Mouse (Mus musculus) natural killer cell, adult 2 months (primary cell): Measurements from ENCODE around the gene Aasdh.

Experiments
- DNase-seq, 2 experiments: peaks; one replicate each; pipeline ENCODE4 v3.0.0; 2022; ENCODE audit warnings: low spot score in 2 of 2

Aasdh gene

DNA sequence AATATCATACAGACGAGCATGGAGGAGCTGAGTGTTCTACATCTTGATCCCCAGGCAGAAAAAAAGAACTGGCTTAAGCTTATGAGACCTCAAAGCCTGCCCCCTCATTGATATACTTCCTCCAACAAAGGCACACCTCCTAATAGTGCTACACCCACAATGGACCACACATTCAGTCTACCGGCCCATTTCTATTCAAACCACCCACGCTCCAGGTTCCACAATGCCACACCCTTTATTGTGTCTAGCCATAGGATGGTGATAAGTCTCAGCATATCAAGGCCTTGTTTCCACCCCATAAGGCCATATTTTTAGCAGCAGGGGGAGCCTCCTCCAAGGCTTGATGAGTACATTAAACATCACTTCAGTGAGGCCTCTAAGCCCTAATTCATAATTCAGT is 5.5 kb upstream of the Aasdh start:
- no peak for DNase-seq

GRCm38 (mm10) chr5:76906155-76906499 is 813 bp upstream of the Aasdh start:
- DNase-seq, result no peak

DNA sequence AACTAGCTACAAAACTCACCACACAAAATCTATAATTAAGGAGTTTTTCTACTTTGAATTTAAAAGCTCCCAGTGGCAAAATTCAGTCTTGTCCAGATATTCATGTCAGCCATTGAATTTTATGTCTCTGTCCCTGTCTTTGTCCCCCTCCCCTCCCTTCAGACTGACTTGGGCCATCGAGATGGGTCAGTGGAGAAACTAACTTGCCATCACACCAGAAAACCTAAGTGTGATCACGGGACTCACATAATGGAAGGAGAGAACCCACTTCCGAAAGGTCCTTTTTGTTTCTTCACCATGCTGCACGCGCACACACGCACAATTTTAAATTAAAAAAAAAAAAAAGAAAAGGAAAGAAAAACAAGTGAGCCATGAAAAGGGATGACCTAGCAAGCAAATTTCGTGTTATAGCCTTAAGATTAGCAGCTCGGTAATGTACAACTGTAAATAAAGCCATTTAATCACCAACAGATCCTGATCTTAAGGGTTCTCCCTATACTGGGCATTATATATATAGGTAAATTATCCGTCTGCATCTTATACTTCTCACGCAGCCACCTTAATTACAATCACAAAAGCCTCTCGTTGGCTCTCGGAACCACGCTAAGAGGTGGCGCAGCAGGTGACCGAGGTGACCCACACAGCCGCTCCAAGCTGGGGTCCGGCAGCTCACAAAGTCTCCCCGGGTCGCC is 455 bp downstream of the Aasdh start:
- peak; percentile 14 to 26 for DNase-seq

- DNase-seq, result no peak
Measured at GRCm38 (mm10) chr5:76902131-76902530, 3.2 kb downstream of the Aasdh start.

- DNase-seq, result no peak
Measured at GRCm38 (mm10) chr5:76893084-76893483, 12.2 kb downstream of the Aasdh start.

DNA sequence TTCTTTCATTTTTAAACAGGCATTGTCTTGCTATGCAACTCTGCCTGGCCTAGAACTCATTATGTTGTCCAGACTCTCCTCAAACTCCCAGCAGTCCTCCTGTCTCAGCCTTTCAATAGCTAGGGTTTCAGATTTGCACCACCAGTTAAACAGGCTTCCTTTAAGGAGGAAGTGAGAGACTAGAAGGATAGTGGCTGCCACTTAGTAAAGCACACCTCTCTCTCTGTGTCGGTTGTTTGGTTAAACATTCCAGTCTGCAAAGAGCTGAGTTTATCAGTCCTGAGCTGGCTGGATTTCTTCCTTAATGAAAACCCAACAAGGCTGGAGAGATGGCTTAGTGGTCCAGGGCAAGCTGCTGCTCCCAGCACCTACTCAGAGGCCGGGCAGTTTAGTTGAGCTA is 12.7 kb downstream of the Aasdh start:
- no peak for DNase-seq

DNA sequence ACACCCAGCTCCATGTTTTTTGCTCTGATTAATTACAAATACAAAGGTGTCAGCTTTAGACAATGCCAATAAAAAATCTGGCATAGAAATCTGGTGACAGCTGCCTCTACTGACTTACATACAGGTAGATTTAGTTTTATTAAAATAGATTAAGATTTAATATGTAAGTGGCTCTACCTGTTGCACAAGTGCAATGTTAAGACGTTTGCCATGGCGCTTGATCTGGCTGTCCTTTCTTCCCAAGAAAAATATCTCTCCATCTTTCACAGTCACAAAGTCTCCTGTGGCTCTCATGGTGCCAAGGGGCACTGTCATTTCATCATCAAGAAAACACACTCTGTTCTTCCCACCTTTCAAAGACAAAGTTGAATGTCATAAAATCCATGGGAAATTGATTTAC is 18.3 kb downstream of the Aasdh start:
- DNase-seq, result no peak

- no peak for DNase-seq
Measured at GRCm38 (mm10) chr5:76884107-76884506, 21.2 kb downstream of the Aasdh start.

DNA sequence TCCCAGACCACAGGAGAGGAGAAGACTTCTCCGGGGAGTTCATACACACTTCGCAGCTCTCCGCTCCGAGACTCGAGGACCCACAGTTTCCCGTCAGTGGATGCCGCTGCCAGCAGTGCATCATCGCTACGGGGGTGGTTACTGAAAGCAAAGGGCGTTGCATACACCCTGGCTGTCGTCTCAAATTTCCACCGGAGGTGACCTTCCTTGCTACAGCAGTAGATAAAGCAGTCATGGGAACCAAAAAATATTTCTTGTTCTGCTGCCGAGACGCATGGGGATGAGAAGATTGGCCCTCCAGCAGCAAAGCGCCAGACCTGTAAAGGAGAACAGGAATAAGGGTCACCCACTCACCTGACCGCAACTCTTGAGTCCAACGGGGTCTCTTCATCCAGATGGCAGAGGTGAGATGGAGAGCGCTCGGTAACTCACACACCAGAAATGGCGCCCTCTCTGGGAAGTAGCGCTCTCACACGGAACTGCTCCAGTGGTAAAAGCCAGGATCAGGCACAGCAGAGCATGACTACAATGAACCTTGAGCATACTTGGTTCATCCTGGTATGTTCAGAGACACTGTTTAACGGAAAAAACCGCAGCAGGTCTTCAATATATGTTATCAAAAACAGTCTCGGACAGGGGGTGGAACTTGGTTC is 29.1 kb downstream of the Aasdh start:
- no peak for DNase-seq

DNA sequence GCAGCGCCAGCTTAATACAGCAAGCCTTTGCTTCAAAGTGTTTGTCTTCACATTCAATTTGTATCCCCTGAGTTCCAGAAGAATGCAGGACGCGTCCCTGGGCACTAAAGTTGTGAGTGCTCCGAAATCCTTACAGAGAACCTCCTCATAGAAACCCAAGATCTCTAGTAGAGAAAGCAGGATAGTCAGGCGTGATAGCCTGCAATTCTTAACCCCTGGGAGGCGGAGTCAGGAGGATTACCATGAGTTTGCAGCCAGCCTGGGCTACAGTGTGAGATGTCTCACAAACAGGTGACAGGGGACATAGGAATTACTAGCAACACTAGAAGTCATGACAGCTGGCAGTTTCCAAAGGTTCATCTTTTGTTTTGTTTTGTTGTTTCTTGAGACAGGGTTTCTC is 35.8 kb downstream of the Aasdh start:
- no peak for DNase-seq

- peak; percentile 6 to 22 for DNase-seq
Measured at GRCm38 (mm10) chr5:76868693-76869286, 36.5 kb downstream of the Aasdh start.

DNA sequence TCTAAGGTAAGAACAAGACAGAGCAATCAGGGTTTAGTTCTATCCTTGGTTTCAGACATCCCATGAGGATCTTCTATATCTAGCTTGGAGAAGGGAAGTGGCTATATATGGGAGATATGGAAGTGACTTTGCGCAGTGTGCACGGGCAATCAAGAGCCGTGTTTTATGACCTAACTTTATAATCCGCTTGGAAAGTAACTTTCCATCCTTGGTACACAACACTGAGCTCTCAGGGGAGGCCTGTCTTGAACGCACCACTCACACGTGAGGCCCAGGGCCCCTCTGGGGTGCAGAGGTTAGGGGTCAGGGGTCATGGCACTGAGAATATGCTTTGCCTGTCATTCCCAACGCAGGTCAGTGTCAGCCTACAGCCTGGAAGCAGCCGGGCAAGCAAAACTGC is 38.5 kb downstream of the Aasdh start:
- DNase-seq, result no peak

DNA sequence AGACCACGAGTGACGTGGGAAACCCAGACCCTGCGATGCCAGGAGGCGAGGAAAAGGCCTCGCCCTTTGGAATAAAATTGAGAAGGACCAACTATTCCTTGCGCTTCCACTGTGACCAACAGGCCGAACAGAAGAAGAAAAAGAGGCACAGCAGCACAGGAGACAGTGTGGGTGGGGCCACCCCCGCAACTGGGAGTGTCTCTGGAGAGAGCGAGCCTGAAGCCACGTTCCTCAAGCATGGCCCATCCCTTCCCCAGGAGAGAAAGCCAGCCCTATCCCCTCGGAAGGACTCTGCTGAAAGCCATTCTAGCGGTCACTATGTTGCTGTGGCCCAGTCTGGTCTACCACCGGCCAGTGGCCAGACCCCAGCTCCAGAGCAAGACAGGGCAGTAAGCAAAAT is 46.9 kb downstream of the Aasdh start:
- DNase-seq, result no peak

DNA sequence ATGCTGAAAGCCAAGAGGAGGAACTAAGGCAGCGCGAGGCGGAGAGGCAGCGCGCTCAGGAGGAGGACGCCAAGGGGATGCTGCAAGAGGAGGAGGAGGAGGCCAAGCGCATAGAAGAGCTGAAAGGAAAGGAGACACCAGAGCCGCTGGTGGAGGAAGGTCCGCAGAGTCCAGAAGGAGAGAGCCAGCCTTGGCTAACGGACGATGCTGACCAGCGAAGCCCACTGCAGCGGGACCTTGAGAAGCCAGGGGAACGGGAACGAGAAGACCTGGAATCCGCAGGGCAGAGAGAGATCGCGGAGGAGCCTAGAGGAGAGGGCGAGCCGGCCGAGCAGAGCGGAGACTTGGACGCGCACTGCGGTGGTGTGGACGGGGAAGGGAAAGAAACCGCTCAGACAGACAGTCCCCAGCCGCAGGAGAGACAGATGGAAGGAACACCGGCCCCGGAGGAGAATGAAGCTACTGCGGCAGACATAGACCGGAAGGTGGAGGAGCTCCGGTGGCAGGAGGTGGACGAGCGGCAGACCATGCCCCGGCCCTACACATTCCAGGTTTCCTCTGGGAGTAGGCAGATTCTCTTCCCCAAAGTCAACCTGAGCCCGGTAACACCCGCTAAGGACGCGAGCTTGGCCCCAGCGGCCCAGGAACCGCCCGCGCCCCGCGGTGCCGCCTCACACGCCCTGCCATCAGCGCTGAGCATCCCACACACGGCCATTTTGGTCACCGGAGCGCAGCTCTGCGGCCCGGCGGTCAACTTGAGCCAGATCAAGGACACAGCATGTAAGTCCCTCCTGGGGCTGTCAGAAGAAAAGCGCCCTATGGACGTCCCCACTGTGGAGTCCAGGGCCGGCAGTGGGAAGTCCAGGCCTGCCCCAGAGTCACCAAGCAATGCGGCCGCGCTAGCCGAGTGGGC is 48.0 kb downstream of the Aasdh start:
- DNase-seq, result no peak

GRCm38 (mm10) chr5:76855829-76856600 is 49.3 kb downstream of the Aasdh start:
- no peak for DNase-seq

DNA sequence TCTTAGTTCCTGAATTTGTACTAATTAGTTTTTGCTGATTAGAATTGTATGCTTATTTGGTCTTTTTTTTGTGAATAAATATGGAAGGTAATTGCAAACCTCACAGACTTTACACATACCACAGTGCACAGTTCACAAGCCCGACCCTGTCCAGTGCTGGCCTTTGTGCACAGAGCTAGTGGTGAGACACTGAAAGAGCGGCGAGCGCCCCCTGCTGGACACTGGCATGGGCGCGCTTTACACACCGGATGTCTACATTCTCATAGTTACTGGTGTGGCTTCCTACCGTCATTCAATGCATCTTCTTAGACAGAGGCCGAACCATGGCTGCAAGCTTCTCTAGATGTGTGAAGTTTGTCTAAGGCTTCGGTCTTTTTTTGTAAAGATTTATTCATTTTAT is 51.8 kb downstream of the Aasdh start:
- peak; percentile 61 to 70 for DNase-seq

GRCm38 (mm10) chr5:76851316-76851715 is 54.0 kb downstream of the Aasdh start:
- no peak for DNase-seq

GRCm38 (mm10) chr5:76847106-76847505 is 58.2 kb downstream of the Aasdh start:
- DNase-seq, result no peak

DNA sequence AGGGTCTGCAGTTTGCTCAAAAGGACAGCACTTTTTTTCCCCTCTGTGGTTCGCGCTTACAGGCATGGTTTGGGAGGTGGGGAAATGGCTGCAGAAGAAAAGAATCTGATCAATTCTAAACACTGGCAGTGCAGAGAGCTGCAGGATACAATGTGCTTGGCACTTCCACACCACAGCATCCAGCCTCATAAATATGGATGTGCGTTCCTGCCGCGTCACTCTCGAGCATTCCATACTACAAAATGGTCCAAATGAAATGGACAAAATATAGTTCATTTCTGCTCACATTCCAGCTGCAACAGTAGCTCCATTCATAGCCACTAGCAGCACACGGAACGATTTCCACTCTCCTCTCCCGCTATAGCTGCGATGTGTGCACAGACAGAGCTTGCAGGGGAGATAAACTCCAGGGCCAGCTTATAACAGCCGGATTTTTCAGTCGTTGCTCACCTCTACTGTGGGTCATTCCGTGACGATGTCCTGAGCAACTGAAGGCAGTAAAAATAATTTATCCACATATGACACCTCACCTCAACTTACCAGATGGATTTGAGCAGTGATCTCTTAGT is 60.6 kb downstream of the Aasdh start:
- no peak for DNase-seq

GRCm38 (mm10) chr5:76843851-76844419 is 61.4 kb downstream of the Aasdh start:
- DNase-seq, result no peak

DNA sequence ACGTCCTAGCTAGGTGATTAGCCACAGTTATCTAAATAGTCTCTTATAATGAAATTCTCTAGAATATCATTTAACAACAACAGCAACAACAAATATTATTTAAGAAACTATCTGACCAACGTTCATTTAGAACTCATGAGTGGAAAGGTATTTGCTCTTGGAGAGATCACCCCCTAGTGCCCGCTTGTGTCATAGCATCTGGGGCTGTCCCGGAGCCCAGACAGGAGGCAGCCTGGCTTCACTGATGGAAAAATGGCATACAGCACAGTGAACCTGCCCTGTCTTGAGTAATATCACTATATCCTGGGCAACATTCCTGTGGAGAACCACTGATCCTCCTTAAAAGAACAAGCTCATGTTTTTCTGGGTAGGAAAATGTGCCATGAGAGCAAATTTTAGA is 61.9 kb downstream of the Aasdh start:
- DNase-seq, result peak in 1 of 2 experiments; percentile 38
